ENCODE assay signal across 9 mouse cellular contexts in genomic region chr2:115514831-115515428, GRCm38 (mm10).
A peak's percentile ranks its signal among the peaks of the same experiment; 100 is the strongest.
DNase-seq lines count a peak whose midpoint lies in the region; ATAC-seq and TF ChIP-seq lines count a peak whose summit lies in the region.
"Had no signal": no experiment of that assay in that cellular context is flagged by ENCODE, and none has a peak within 500 bp of the region (broad histone marks: within the 10 kb centered on the region; RNA-seq: fewer than 3 reads in every experiment).

No protein-coding gene starts in this region.

- no peaks in the 10 kb centered on the region for H3K27me3 ChIP-seq in liver, embryonic 11.5 days (replicated peaks; ENCODE audit: control insufficient read depth, insufficient read depth, low read length)
- peaks cover 12% of the 10 kb centered on the region for H3K27me3 ChIP-seq in limb, embryonic 14.5 days (ENCODE audit: control insufficient read depth, insufficient read depth, low read length)
- H3K27me3 ChIP-seq: stomach, embryonic 15.5 days had no signal

- ATAC-seq in liver, embryonic 11.5 days (replicated peaks; ENCODE audit: low FRiP score) = no peak
- no peak for ATAC-seq in limb, embryonic 14.5 days (ENCODE audit: low FRiP score, low read depth)

- peak; percentile 5 for DNase-seq in liver
- DNase-seq in liver, embryonic 11.5 days (ENCODE audit: low spot score) = no peak
- peak; percentile 35 to 60 for DNase-seq in adrenal gland, postnatal 36 days
- DNase-seq in forelimb bud, embryonic 11.5 days (ENCODE audit: low read depth, low spot score) = peak; percentile 33
- DNase-seq in kidney, adult 9 months = peak; percentile 65
- DNase-seq in limb, embryonic 14.5 days (ENCODE audit: low spot score) = peak; percentile 56
- peak; percentile 20 for DNase-seq in retina, postnatal 7 days (ENCODE audit: low read depth, low spot score)
- DNase-seq in spleen, postnatal 14 days (ENCODE audit: low spot score in 2 of 2) = no peak

- no peaks in the 10 kb centered on the region for H3K36me3 ChIP-seq in liver, embryonic 11.5 days (ENCODE audit: control insufficient read depth, insufficient read depth, low read length)
- H3K36me3 ChIP-seq in limb, embryonic 14.5 days (ENCODE audit: control insufficient read depth, insufficient read depth, low read length) = no peaks in the 10 kb centered on the region
- H3K36me3 ChIP-seq: stomach, embryonic 15.5 days had no signal

- no peak overlapping the region for H3K4me2 ChIP-seq in liver, embryonic 11.5 days
- H3K4me2 ChIP-seq in limb, embryonic 14.5 days (replicated peaks; ENCODE audit: low read depth, low read length, severe bottlenecking) = no peak overlapping the region
- H3K4me2 ChIP-seq: stomach, embryonic 15.5 days had no signal

- H3K27ac ChIP-seq in liver, embryonic 11.5 days (ENCODE audit: low read depth, low read length) = no peak overlapping the region
- H3K27ac ChIP-seq in limb, embryonic 14.5 days (replicated peaks; ENCODE audit: low read depth, low read length) = no peak overlapping the region

- WGBS in liver, embryonic 11.5 days = 16% methylated on average over 9 of the region's 9 CpGs
- WGBS in limb, embryonic 14.5 days = 11% methylated on average over 9 of the region's 9 CpGs

- no peak overlapping the region for H3K9ac ChIP-seq in liver, embryonic 11.5 days (ENCODE audit: low read depth, low read length)
- no peak overlapping the region for H3K9ac ChIP-seq in limb, embryonic 14.5 days (ENCODE audit: low read depth, low read length, severe bottlenecking)
- H3K9ac ChIP-seq: stomach, embryonic 15.5 days had no signal

- no peaks in the 10 kb centered on the region for H3K9me3 ChIP-seq in liver, embryonic 11.5 days (ENCODE audit: control insufficient read depth, low read length)
- no peaks in the 10 kb centered on the region for H3K9me3 ChIP-seq in limb, embryonic 14.5 days (ENCODE audit: control insufficient read depth, low read length)
- H3K9me3 ChIP-seq: stomach, embryonic 15.5 days had no signal

- TF ChIP-seq POLR2A in limb, embryonic 14.5 days (IDR thresholded peaks at IDR 0.05; ENCODE audit: borderline replicate concordance, extremely low read depth, insufficient read depth, insufficient read length) = no peak

- no peak overlapping the region for H3K4me3 ChIP-seq in liver, embryonic 11.5 days (ENCODE audit: low read depth, low read length)
- no peak overlapping the region for H3K4me3 ChIP-seq in limb, embryonic 14.5 days (replicated peaks; ENCODE audit: low read length)
- H3K4me3 ChIP-seq: stomach, embryonic 15.5 days had no signal

- no peaks in the 10 kb centered on the region for H3K4me1 ChIP-seq in liver, embryonic 11.5 days (replicated peaks; ENCODE audit: control insufficient read depth, insufficient read depth, low read length)
- peaks cover 14% of the 10 kb centered on the region for H3K4me1 ChIP-seq in limb, embryonic 14.5 days (ENCODE audit: control insufficient read depth, insufficient read depth, low read length)

Comparison
In these comparisons a context has a peak if more than half of its experiments do, and no peak if none do; other contexts are left out.
1. DNase-seq: peak in liver (single experiment), adrenal gland, postnatal 36 days (2 of 2), forelimb bud, embryonic 11.5 days (single experiment), kidney, adult 9 months (single experiment), limb, embryonic 14.5 days (single experiment) and retina, postnatal 7 days (single experiment); none in liver, embryonic 11.5 days (single experiment) and spleen, postnatal 14 days (0 of 2).